Mouse (Mus musculus): ENCODE measurements at regions not wholly inside any gene's neighbourhood (a gene's known extent, or its start where the extent isn't known, plus 50 kb on each side); places are given as distances from the start of the nearest gene placed in this dataset.

DNA sequence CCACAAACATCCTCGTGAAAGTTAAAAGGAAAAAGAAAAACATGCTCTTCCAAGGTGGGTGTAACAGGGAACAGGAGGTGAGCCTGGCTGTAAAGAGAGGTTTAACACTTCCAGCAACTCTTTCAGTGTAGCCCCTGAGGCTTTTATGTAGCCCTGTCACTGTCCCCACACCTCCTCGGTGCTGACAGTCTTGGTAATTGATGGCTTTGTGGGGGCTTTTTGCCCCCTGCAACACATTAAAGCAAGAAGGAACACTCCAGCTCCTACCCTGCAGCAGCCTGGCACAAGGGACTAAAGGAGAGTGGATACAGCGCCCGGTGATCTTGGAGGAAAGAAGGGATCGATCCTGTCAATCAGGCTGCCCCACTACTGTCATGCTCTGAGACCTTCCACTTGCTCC is 181.8 kb downstream of the Fam169b start:
- Histone ChIP-seq H3K4me3 (no peak overlapping the region), H3K79me2 (ENCODE audit: control insufficient read depth, insufficient read depth) (no peaks in the 10 kb centered on the region)
- TF ChIP-seq SRF (IDR thresholded peaks at IDR 0.05; ENCODE audit: control insufficient read depth, insufficient read length, low read depth) = no peak
- TF ChIP-seq POLR2A (IDR thresholded peaks at IDR 0.05; ENCODE audit: insufficient read length, low read depth) = no peak
- TF ChIP-seq E2F4 (IDR thresholded peaks at IDR 0.05; ENCODE audit: insufficient read depth) = no peak
- TF ChIP-seq REST (IDR thresholded peaks at IDR 0.05; ENCODE audit: insufficient read depth, insufficient read length) = no peak
- TF ChIP-seq TCF3 (IDR thresholded peaks at IDR 0.05; ENCODE audit: insufficient read length, low read depth) = no peak
- TF ChIP-seq USF1 (IDR thresholded peaks at IDR 0.05; ENCODE audit: low read depth) = no peak
- no peak for TF ChIP-seq CEBPB (IDR thresholded peaks at IDR 0.05; ENCODE audit: insufficient read depth, poor library complexity, severe bottlenecking)
- no peak for TF ChIP-seq MYOD1 (IDR thresholded peaks at IDR 0.05; ENCODE audit: control insufficient read depth in 1 of 3, insufficient read length in 2 of 3, low read depth in 2 of 3)
- no peak for TF ChIP-seq TCF12 (IDR thresholded peaks at IDR 0.05; ENCODE audit: insufficient read depth, poor library complexity, severe bottlenecking)
- TF ChIP-seq MAX (IDR thresholded peaks at IDR 0.05; ENCODE audit: low read depth) = no peak

DNA sequence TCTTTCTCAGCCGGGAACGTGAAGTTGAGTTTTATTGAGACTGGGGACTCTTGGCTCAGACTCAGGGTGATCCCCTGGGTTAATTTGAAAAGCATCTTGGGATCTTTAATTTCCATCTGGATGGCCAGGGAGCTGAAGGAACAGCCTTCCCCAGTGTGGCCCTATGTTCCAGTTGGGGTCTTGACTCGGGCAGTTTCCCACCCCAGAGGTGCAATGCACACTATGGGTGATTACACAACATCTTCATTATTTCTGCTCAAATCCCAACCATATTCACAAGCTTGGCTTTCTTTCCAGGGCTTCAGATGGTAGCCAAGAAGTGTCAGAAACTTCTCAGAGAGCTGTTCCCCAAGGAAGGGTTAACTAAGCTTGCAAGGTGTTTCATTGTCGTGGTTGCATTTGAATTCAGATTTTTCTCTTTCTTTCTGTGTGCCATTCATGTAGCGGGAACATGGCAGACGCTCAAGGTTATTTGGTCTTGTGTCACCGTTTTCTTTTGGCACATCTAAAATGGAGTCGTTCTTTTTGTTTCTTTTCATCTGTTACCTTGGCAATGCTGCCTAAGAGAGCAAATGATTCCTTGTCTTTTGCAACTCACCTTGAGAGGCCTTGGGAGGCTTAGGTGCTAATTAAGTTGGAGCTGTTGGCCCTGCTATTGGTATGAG is 179.5 kb downstream of the Fam169b start:
- H3K4me3 ChIP-seq = no peak overlapping the region
- no peak overlapping the region for H3K4me2 ChIP-seq (ENCODE audit: low read depth)
- no peak for TF ChIP-seq E2F4 (IDR thresholded peaks at IDR 0.05; ENCODE audit: insufficient read depth)
- TF ChIP-seq CEBPB (IDR thresholded peaks at IDR 0.05; ENCODE audit: insufficient read depth, poor library complexity, severe bottlenecking) = no peak
- TF ChIP-seq POLR2A (IDR thresholded peaks at IDR 0.05; ENCODE audit: insufficient read length, low read depth) = no peak
- TF ChIP-seq SRF (IDR thresholded peaks at IDR 0.05; ENCODE audit: control insufficient read depth, insufficient read length, low read depth) = no peak
- no peak for TF ChIP-seq POLR2AphosphoS2 (IDR thresholded peaks at IDR 0.05; ENCODE audit: insufficient read length, low read depth)
- TF ChIP-seq MYOD1 (IDR thresholded peaks at IDR 0.05; ENCODE audit: control insufficient read depth in 1 of 3, insufficient read length in 2 of 3, low read depth in 2 of 3) = no peak
- no peaks in the 10 kb centered on the region for H3K36me3 ChIP-seq (ENCODE audit: control insufficient read depth, insufficient read depth)
- no peak overlapping the region for H3ac ChIP-seq (ENCODE audit: control insufficient read depth, insufficient read length)
- H3K79me2 ChIP-seq (ENCODE audit: control insufficient read depth, insufficient read depth) = no peaks in the 10 kb centered on the region
- no peaks in the 10 kb centered on the region for H3K27me3 ChIP-seq (ENCODE audit: control insufficient read depth, insufficient read depth, insufficient read length)

More for the DNA sequence above, 181.8 kb downstream of the Fam169b start:
- Histone ChIP-seq H3ac (ENCODE audit: control insufficient read depth, insufficient read length) (no peak overlapping the region), H3K4me2 (ENCODE audit: low read depth) (no peak overlapping the region), H3K27me3 (ENCODE audit: control insufficient read depth, insufficient read depth, insufficient read length) (no peaks in the 10 kb centered on the region), H3K36me3 (ENCODE audit: control insufficient read depth, insufficient read depth) (no peaks in the 10 kb centered on the region)

DNA sequence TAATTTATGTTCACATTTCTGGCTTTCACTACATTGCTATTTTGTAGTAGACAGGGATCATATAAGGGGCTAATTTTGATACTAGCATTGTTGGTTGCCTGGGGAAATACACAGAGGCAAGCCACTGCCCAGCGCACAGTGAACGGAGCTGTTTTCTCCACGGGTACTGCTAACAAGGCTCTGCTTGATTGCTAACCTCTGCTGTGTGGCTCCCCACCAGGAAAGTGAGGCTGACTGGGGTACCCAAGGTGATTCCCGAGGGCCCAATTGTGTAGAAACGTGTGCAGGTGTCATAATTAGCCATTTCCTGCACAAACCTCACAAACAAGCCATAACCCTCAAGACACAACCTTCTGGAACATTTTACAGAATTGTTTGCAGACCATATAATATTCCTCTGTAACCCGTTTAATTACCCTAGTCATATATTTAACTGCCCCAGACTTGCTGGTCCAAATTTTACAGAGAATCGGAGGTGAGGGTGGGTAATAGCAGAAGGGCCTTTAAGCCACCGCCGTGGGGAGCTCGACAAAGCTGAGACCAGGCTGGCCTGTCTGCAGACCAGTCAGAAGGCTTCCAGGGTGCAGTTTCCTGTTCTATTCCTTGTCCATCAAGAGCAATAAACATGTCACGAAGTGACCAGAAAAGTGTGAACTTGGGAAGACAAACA is 170.9 kb downstream of the Fam169b start:
- Histone ChIP-seq H3K4me3 (no peak overlapping the region), H3ac (ENCODE audit: control insufficient read depth, insufficient read length) (no peak overlapping the region), H3K36me3 (ENCODE audit: control insufficient read depth, insufficient read depth) (no peaks in the 10 kb centered on the region), H3K4me2 (ENCODE audit: low read depth) (no peak overlapping the region), H3K27me3 (ENCODE audit: control insufficient read depth, insufficient read depth, insufficient read length) (peaks cover 9% of the 10 kb centered on the region), H3K79me2 (ENCODE audit: control insufficient read depth, insufficient read depth) (no peaks in the 10 kb centered on the region)
- no peak for TF ChIP-seq POLR2AphosphoS2 (IDR thresholded peaks at IDR 0.05; ENCODE audit: insufficient read length, low read depth)
- no peak for TF ChIP-seq TCF12 (IDR thresholded peaks at IDR 0.05; ENCODE audit: insufficient read depth, poor library complexity, severe bottlenecking)
- no peak for TF ChIP-seq SRF (IDR thresholded peaks at IDR 0.05; ENCODE audit: control insufficient read depth, insufficient read length, low read depth)
- no peak for TF ChIP-seq MAX (IDR thresholded peaks at IDR 0.05; ENCODE audit: low read depth)
- no peak for TF ChIP-seq MYOG (IDR thresholded peaks at IDR 0.05; ENCODE audit: control insufficient read depth in 1 of 3, insufficient read depth in 1 of 3, insufficient read length in 2 of 3, low read depth in 2 of 3)

DNA sequence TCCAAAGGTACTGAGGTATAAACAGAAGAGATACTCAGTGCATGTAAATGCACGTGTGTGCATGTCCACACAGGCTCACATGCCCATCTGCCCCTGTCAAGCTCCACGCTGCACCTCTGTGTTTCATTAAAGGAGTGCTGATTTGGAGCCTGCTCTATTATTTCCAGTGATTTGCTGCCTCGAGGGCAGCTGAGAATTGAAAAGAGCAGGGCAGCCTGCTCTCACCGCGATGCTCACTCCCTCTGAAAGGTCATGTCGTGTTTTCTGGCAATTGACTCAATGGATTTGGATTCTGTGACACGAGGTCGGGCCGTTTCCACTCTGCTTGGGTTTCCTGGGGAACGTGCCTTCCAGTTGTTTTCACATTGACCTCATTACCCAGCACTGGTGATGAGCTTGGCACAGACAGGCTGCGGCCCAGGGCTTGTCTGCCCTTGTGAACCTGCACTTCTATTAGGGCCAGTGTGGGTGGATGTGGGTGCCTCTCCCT is 167.1 kb downstream of the Fam169b start:
- H3K4me3 ChIP-seq = no peak overlapping the region
- peaks cover 9% of the 10 kb centered on the region for H3K27me3 ChIP-seq (ENCODE audit: control insufficient read depth, insufficient read depth, insufficient read length)
- TF ChIP-seq POLR2AphosphoS2 (IDR thresholded peaks at IDR 0.05; ENCODE audit: insufficient read length, low read depth) (no peak), REST (IDR thresholded peaks at IDR 0.05; ENCODE audit: insufficient read depth, insufficient read length) (no peak), POLR2A (IDR thresholded peaks at IDR 0.05; ENCODE audit: insufficient read length, low read depth) (no peak), MYOG (IDR thresholded peaks at IDR 0.05; ENCODE audit: control insufficient read depth in 1 of 3, insufficient read depth in 1 of 3, insufficient read length in 2 of 3, low read depth in 2 of 3) (no peak), CEBPB (IDR thresholded peaks at IDR 0.05; ENCODE audit: insufficient read depth, poor library complexity, severe bottlenecking) (no peak)
- H3ac ChIP-seq (ENCODE audit: control insufficient read depth, insufficient read length) = no peak overlapping the region
- no peaks in the 10 kb centered on the region for H3K79me2 ChIP-seq (ENCODE audit: control insufficient read depth, insufficient read depth)
- no peak overlapping the region for H3K4me2 ChIP-seq (ENCODE audit: low read depth)
- H3K36me3 ChIP-seq (ENCODE audit: control insufficient read depth, insufficient read depth) = no peaks in the 10 kb centered on the region

DNA sequence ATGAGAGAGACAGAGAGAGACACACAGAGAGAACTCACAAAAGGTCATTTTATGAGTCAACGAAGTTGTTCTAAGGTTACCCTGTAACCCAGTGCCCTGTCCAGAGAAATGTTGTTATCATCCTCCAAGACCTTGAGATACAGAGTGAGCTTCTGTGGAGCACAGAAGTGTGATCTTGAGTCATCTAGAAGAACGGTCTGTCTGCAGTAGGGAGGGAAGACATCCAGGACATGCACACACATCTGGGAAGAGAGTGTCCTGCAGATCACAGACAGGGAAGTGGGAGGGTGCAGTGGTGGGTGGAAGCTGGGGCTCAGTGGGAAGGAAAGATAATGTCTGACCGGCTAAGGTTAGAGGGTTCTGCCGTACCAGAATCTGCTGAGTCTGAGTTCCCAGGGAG is 155.3 kb downstream of the Fam169b start:
- Histone ChIP-seq H3K36me3 (ENCODE audit: control insufficient read depth, insufficient read depth) (no peaks in the 10 kb centered on the region), H3ac (ENCODE audit: control insufficient read depth, insufficient read length) (no peak overlapping the region), H3K4me3 (no peak overlapping the region), H3K27me3 (ENCODE audit: control insufficient read depth, insufficient read depth, insufficient read length) (peaks cover 13% of the 10 kb centered on the region), H3K79me2 (ENCODE audit: control insufficient read depth, insufficient read depth) (no peaks in the 10 kb centered on the region), H3K4me2 (ENCODE audit: low read depth) (no peak overlapping the region)
- TF ChIP-seq TCF3 (IDR thresholded peaks at IDR 0.05; ENCODE audit: insufficient read length, low read depth) (no peak), MYOG (IDR thresholded peaks at IDR 0.05; ENCODE audit: control insufficient read depth in 1 of 3, insufficient read depth in 1 of 3, insufficient read length in 2 of 3, low read depth in 2 of 3) (no peak), REST (IDR thresholded peaks at IDR 0.05; ENCODE audit: insufficient read depth, insufficient read length) (no peak), SRF (IDR thresholded peaks at IDR 0.05; ENCODE audit: control insufficient read depth, insufficient read length, low read depth) (no peak), E2F4 (IDR thresholded peaks at IDR 0.05; ENCODE audit: insufficient read depth) (no peak), MAX (IDR thresholded peaks at IDR 0.05; ENCODE audit: low read depth) (no peak), POLR2AphosphoS2 (IDR thresholded peaks at IDR 0.05; ENCODE audit: insufficient read length, low read depth) (no peak), USF1 (IDR thresholded peaks at IDR 0.05; ENCODE audit: low read depth) (no peak), MYOD1 (IDR thresholded peaks at IDR 0.05; ENCODE audit: control insufficient read depth in 1 of 3, insufficient read length in 2 of 3, low read depth in 2 of 3) (no peak), CEBPB (IDR thresholded peaks at IDR 0.05; ENCODE audit: insufficient read depth, poor library complexity, severe bottlenecking) (no peak), TCF12 (IDR thresholded peaks at IDR 0.05; ENCODE audit: insufficient read depth, poor library complexity, severe bottlenecking) (no peak), POLR2A (IDR thresholded peaks at IDR 0.05; ENCODE audit: insufficient read length, low read depth) (no peak)

Data from myocyte (in vitro differentiated cells).